Mouse (Mus musculus) T-helper 17 cell (primary cell): Measurements from ENCODE around the gene Rragb.
"Not testable (repeated sequence)": the region's sequence is repeated elsewhere in the genome, so short reads cannot be mapped to it uniquely, and the experiment has no call there.

Experiments
- in situ Hi-C, 2 experiments: fragments of 300-600 bp; cut with MboI, MseI; formaldehyde crosslinking; loops; 1 replicate in 1 of 2; 2 replicates in 1 of 2; pipeline ENCODE4 v1.15.1; 2025; ENCODE audit warnings: high pct_unique_total_duplicates in 2 of 2

Rragb gene

DNA sequence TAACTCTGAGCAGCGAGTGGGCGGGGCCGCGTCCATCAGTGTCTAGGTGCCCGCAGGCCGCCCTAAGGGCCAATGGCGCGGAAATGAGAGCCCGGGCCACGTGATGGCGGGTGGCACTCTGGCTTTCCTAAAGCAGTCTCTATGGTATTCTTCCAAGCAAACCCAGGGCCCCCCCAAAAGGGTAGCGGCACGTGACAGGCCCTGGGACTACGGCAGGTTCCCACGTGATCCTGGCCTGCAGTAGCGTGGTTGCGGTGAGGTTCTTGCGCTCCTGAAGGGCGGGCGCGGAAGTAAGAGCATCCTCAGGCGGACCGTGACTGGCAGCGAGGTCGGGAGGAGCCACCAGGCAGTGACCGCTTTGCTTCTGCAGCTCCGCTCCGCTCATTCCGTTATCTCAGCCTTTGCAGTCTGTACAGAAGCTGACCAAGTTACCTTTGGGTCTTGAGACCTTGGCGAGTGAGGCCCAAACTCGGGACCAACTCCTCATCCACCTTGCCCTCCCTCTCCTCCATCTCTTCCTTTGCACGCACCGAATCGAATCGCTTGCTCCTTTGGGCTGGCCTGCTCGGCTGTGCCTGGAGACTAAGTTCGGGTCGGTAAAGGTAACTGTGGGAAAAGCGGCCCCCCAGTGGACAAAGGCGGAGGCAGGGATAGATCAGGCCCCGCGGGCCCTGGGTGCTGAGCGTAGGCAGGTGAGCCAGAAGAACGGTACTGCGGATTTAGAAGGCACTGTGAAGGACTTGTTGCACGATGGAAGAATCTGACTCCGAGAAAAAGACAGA, at the start of gene Rragb:
Gene Rragb, plus strand, starts transcription at position 248 of the 782 bp plus-strand sequence.
- in situ Hi-C loops, result loop anchor here in 1 of 2 experiments (10.0 kb wide), 1 partner anchor 1395 kb away; no protein-coding TSS in a partner anchor

DNA sequence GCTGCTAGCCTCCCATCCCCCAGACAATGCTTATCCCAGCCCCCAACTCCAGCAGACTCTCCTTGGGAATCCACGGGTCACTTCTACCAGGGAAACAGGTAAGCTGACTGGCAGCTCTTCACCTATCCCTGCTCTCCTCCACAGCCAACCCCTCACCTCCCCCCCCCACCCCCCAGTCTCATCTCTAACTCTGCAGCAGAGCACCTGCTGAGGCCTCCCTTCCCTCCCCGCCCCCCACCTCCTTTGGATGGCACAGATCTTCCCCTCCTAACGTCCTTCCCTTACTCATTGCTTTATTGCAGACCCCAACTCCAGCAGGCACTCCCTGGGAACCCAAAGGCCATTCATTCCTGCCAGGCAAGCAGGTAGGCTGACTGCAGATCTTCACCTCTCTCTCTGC, 21.3 kb upstream of the Rragb start, which contains the start of gene Foxr2:
Gene Foxr2, plus strand, starts transcription at position 301 of the 400 bp plus-strand sequence.
- in situ Hi-C loops, result no loop called here

GRCm38 (mm10) chrX:153119013-153119412, 20.8 kb upstream of the Rragb start:
- in situ Hi-C loops, result no loop called here

DNA sequence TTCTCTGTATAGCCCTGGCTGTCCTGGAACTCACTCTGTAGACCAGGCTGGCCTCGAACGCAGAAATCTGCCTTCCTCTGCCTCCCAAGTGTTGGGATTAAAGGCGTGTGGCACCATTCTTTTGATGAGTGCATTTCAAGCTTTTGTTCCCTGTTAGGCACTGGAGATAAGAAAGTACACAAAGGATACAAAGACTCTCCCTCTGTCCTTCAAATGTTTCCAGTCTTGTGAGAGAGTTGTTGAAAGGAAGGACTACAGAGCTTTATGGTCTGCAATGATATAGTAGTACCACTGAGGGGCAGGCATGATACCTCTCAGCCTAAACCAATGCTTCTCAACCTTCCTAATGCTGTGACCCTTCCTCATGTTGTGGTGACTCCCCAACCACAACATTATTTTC, 2.9 kb downstream of the Rragb start:
- in situ Hi-C loops, result no loop called here

GRCm38 (mm10) chrX:153151766-153152165, 12.0 kb downstream of the Rragb start:
- in situ Hi-C loops, result no loop called here

GRCm38 (mm10) chrX:153155322-153155721, 15.5 kb downstream of the Rragb start:
- in situ Hi-C loops, result no loop called here

DNA sequence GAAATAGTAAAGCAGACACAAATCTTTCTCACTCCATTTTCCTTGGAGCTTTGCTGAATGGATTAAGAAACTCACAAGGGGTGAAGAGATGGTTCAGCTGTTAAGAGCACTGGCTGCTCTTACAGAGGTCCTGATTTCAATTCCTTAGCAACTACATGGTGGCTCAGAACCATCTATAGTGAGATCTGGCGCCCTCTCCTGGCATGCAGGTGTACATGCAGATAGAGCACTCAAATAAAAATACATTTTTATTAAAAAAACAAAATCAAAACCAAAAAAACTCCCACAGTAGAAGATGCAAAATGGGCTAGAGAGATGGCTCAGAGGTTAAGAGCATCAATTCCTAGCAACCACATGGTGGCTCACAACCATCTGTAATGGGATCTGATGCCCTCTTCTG, 35.0 kb downstream of the Rragb start:
- in situ Hi-C loops, result no loop called here

- in situ Hi-C loops, result no loop called here
Measured at GRCm38 (mm10) chrX:153182221-153182620, 42.4 kb downstream of the Rragb start.

- in situ Hi-C loops, result not testable (repeated sequence)
Measured at GRCm38 (mm10) chrX:153199185-153199584, 59.4 kb downstream of the Rragb start.

GRCm38 (mm10) chrX:153211101-153211500, 71.3 kb downstream of the Rragb start:
- in situ Hi-C loops, result no loop called here
